Mouse (Mus musculus): ENCODE measurements around the gene Pitpnc1.

- no peak for TF ChIP-seq POLR2A (IDR thresholded peaks at IDR 0.05; ENCODE audit: borderline replicate concordance, control insufficient read depth, low read depth, low read length)
- no peak for TF ChIP-seq CTCF (IDR thresholded peaks at IDR 0.05; ENCODE audit: control insufficient read depth, insufficient read depth, low read length)
Observed at GRCm38 (mm10) chr11:107339224-107339805, 131.2 kb downstream of the Pitpnc1 start.

All from bone marrow, adult 2 months (tissue).